Comparison of ENCODE assay signal across 11 mouse cellular contexts in the genomic region with DNA sequence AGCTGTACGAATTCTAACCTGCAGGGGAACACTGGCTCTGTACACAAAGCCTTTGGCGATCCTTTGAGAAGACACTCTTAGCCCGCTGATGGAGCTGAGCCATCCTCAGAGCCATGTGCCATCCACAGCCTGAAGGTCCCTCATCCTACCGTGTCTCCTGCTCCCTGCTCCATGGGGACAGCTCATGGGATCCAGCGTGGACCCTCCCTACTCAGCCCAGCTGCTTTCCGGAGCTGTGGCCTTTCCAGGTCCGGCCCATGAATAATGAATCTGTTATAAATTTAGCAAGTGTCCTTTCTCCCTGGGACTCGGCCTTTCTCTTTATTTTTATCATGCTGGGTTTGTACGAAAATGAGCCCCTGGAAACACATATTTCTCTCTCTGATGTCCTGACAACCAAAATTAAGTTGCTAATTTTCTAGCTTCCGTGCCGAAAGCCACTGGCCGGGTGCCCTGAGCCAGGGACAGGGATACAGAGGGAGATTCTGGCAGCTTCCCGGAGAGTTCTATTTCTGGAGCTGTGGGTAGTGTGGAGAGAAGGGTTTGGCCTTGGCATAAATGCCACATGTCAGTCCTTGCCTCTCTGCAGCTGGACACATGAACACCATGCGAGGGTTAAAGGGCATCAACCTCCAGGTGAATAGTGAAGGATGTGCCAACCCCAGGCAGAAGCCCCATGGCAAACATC. TPM values are rescaled to one million over a fixed set of nuclear protein-coding genes. Genes with fewer than 3 reads are reported as not detected.
DNase-seq lines count a peak whose midpoint lies in the region; ATAC-seq and TF ChIP-seq lines count a peak whose summit lies in the region.
"Had no signal": no experiment of that assay in that cellular context is flagged by ENCODE, and none has a peak within 500 bp of the region (broad histone marks: within the 10 kb centered on the region; RNA-seq: fewer than 3 reads in every experiment).

No protein-coding gene starts in this region.

- H3K27ac ChIP-seq in hindbrain, embryonic 13.5 days: peak overlapping the region; percentile 30
- no peak overlapping the region for H3K27ac ChIP-seq in hindbrain, embryonic 11.5 days (ENCODE audit: low read depth, low read length)
- H3K27ac ChIP-seq in limb, embryonic 10.5 days: no peak overlapping the region
- H3K27ac ChIP-seq in lung, postnatal 0 days (ENCODE audit: low read length): no peak overlapping the region

- H3K36me3 ChIP-seq in hindbrain, embryonic 13.5 days: no peaks in the 10 kb centered on the region
- no peaks in the 10 kb centered on the region for H3K36me3 ChIP-seq in hindbrain, embryonic 11.5 days (ENCODE audit: control insufficient read depth, insufficient read depth, low read length)
- H3K36me3 ChIP-seq in limb, embryonic 10.5 days: no peaks in the 10 kb centered on the region
- no peaks in the 10 kb centered on the region for H3K36me3 ChIP-seq in lung, postnatal 0 days (ENCODE audit: insufficient read depth, low read length)
- H3K36me3 ChIP-seq: G1E had no signal

- TF ChIP-seq EP300 in lung, postnatal 0 days (IDR thresholded peaks at IDR 0.05): no peak

- H3K9ac ChIP-seq in hindbrain, embryonic 13.5 days: 0 out of 2 replicates have a peak overlapping the region, but pooled peaks have one; percentile 35
- no peak overlapping the region for H3K9ac ChIP-seq in hindbrain, embryonic 11.5 days (ENCODE audit: low read depth, low read length)
- no peak overlapping the region for H3K9ac ChIP-seq in lung, postnatal 0 days (replicated peaks; ENCODE audit: low read depth)

- TF ChIP-seq POLR2A in brain, embryonic 14.5 days (IDR thresholded peaks at IDR 0.05; ENCODE audit: borderline replicate concordance, extremely low read depth, insufficient read depth, insufficient read length, poor library complexity, severe bottlenecking): no peak

- no peaks in the 10 kb centered on the region for H3K9me3 ChIP-seq in hindbrain, embryonic 13.5 days
- no peaks in the 10 kb centered on the region for H3K9me3 ChIP-seq in hindbrain, embryonic 11.5 days (ENCODE audit: control insufficient read depth, low read length)
- no peaks in the 10 kb centered on the region for H3K9me3 ChIP-seq in limb, embryonic 10.5 days (replicated peaks)
- no peaks in the 10 kb centered on the region for H3K9me3 ChIP-seq in lung, postnatal 0 days (ENCODE audit: low read length)
- H3K9me3 ChIP-seq: G1E had no signal

- peaks cover 22% of the 10 kb centered on the region for H3K27me3 ChIP-seq in hindbrain, embryonic 13.5 days
- no peaks in the 10 kb centered on the region; the same call in 1 of the 2 replicates for H3K27me3 ChIP-seq in hindbrain, embryonic 11.5 days (ENCODE audit: control insufficient read depth, insufficient read depth, low read length)
- no peaks in the 10 kb centered on the region for H3K27me3 ChIP-seq in limb, embryonic 10.5 days (ENCODE audit: low read depth, poor library complexity, severe bottlenecking)
- H3K27me3 ChIP-seq in lung, postnatal 0 days (replicated peaks; ENCODE audit: insufficient read depth, low read length): no peaks in the 10 kb centered on the region

- ATAC-seq in hindbrain, embryonic 13.5 days (ENCODE audit: low FRiP score): 0 out of 2 replicates have a peak, but pooled peaks have one; percentile 21
- no peak for ATAC-seq in hindbrain, embryonic 11.5 days (ENCODE audit: low FRiP score)
- ATAC-seq in lung, postnatal 0 days: no peak

- WGBS in hindbrain, embryonic 13.5 days: 48% methylated on average over 14 of the region's 14 CpGs
- 74% methylated on average over 14 of the region's 14 CpGs for WGBS in hindbrain, embryonic 11.5 days
- 84% methylated on average over 14 of the region's 14 CpGs for WGBS in limb, embryonic 10.5 days
- 64% methylated on average over 14 of the region's 14 CpGs for WGBS in lung, postnatal 0 days

- H3K4me2 ChIP-seq in hindbrain, embryonic 13.5 days: no peak overlapping the region
- H3K4me2 ChIP-seq in hindbrain, embryonic 11.5 days (replicated peaks; ENCODE audit: low read depth, low read length): no peak overlapping the region
- no peak overlapping the region for H3K4me2 ChIP-seq in lung, postnatal 0 days (replicated peaks; ENCODE audit: low read depth, low read length)

- DNase-seq in hindbrain, embryonic 11.5 days (ENCODE audit: low spot score): no peak
- DNase-seq in brain, embryonic 14.5 days (ENCODE audit: low read depth): peak; percentile 24
- DNase-seq in heart, adult 9 months (ENCODE audit: low spot score in 2 of 2): peak; percentile 58 to 60
- DNase-seq in left cerebral cortex, postnatal 36 days (ENCODE audit: low spot score in 2 of 2): peak; percentile 22 to 23
- DNase-seq in limb, embryonic 10.5 days (ENCODE audit: low spot score): no peak
- no peak for DNase-seq in retina, postnatal 1 day
- no peak for DNase-seq in lung, postnatal 0 days (ENCODE audit: low spot score)

- H3K4me3 ChIP-seq in hindbrain, embryonic 13.5 days: no peak overlapping the region
- H3K4me3 ChIP-seq in hindbrain, embryonic 11.5 days (ENCODE audit: low read depth, low read length): no peak overlapping the region
- no peak overlapping the region for H3K4me3 ChIP-seq in limb, embryonic 10.5 days
- H3K4me3 ChIP-seq in lung, postnatal 0 days (ENCODE audit: low read depth, low read length): no peak overlapping the region

- TF ChIP-seq CTCF in brain, embryonic 14.5 days (IDR thresholded peaks at IDR 0.05; ENCODE audit: borderline replicate concordance, extremely low read depth, insufficient read depth, insufficient read length): no peak
- TF ChIP-seq CTCF in lung, postnatal 0 days (IDR thresholded peaks at IDR 0.05): no peak

- intact Hi-C loops in left cerebral cortex, postnatal 36 days (cut with DNase I): no loop called here

- peaks cover 44% of the 10 kb centered on the region for H3K4me1 ChIP-seq in hindbrain, embryonic 13.5 days (replicated peaks)
- H3K4me1 ChIP-seq in hindbrain, embryonic 11.5 days (replicated peaks; ENCODE audit: control insufficient read depth, insufficient read depth, low read length): peaks cover 3% of the 10 kb centered on the region; the same call in 1 of the 2 replicates
- peaks cover 6% of the 10 kb centered on the region for H3K4me1 ChIP-seq in limb, embryonic 10.5 days
- H3K4me1 ChIP-seq in lung, postnatal 0 days (ENCODE audit: insufficient read depth, low read depth, low read length): no peaks in the 10 kb centered on the region

RNA-seq across cellular contexts. Expression of gene Psapl1, which starts 34.7 kb away (rescaled TPM):
- polyA plus RNA-seq in hindbrain, embryonic 13.5 days (2015; fragmentation: Nextera tagmentation; extraction: Ambion mirVana): not detected in 2 replicates
- 0.17 TPM in 1 of 2 replicates, not detected in the other for polyA plus RNA-seq in hindbrain, embryonic 11.5 days (2014; fragmentation: Nextera tagmentation; extraction: Ambion mirVana)
- 0.05 TPM in 1 of 2 replicates, not detected in the other for polyA plus RNA-seq in brain, embryonic 14.5 days (2012; rRNA removed)
- not detected for total RNA-seq in left cerebral cortex, postnatal 36 days (2021)
- 0.05 TPM in 1 of 2 replicates, not detected in the other for polyA plus RNA-seq in limb, embryonic 10.5 days (2016; fragmentation: Nextera tagmentation; extraction: Ambion mirVana)
- 0.93 and 1.0 TPM in 2 replicates for polyA plus RNA-seq in lung, postnatal 0 days (2015; fragmentation: Nextera tagmentation; extraction: Ambion mirVana)
- total RNA-seq: layer of hippocampus, adult 18-20 months had no signal
- polyA plus RNA-seq: cortical plate, adult 2 months; G1E had no signal

Comparison
In these comparisons a context has a peak if more than half of its experiments do, and no peak if none do; other contexts are left out.
1. DNase-seq: peak in brain, embryonic 14.5 days (single experiment), heart, adult 9 months (2 of 2) and left cerebral cortex, postnatal 36 days (2 of 2); none in hindbrain, embryonic 11.5 days (single experiment), limb, embryonic 10.5 days (single experiment), retina, postnatal 1 day (single experiment) and lung, postnatal 0 days (single experiment).